Mouse (Mus musculus) C2C12 (cell line): ENCODE measurements around the gene Elmo2.

ENCODE experiments used
- CTCF ChIP-seq: IDR thresholded peaks from one replicate; pipeline ENCODE4 v1.5.1; 2011; ENCODE audit not compliant: control insufficient read depth, insufficient read depth, insufficient read length
- MAX ChIP-seq: IDR thresholded peaks from one replicate; pipeline ENCODE4 v1.6.1; 2011; ENCODE audit warnings: mild to moderate bottlenecking, control low read depth
- USF1 ChIP-seq: IDR thresholded peaks from one replicate; pipeline ENCODE4 v1.6.1; 2011; ENCODE audit warnings: low read depth, mild to moderate bottlenecking, control low read depth, moderate library complexity

DNA sequence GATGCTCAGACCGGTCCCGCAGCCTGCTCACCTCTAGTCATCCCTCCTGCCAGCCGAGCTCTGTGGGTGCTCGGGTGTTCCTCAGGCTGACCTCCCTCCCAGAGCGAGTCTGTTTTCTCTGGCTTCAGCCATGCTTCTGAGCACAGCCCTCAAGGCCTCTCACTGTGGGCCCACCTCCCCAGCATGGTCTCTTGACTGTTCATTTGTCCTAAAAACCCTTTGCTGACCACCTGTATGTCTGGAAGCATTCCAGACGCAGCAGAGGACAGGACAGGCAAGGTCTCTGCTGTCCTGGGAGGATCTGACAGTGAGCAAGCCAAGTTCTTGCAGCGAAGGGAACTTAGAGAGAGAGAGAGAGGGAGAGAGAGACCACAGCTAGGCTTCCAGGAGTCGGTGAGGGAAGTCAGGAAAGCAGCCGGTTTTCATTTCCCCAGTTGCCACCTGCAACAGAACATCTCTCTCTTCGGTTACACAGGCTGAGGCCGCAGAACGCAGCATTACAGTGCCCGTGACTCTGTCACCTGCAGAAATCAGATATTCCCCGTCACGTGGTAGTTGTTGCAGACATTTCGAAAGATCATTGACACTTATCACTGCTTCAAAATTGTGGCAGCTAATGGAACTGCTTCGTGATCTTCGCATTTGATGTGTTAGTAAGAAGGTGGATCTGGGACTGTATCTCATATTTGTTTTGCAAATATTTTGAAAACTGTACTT lies 63.8 kb downstream of the Elmo2 start:
- no peak for TF ChIP-seq MAX
- no peak for TF ChIP-seq CTCF
- no peak for TF ChIP-seq USF1
